Mouse (Mus musculus) MEL (cell line): ENCODE measurements around the gene Paics. TPM values are rescaled to one million over a fixed set of nuclear protein-coding genes. Genes with fewer than 3 reads are reported as not detected.

ENCODE experiments used
- DNase-seq: peaks from one replicate; pipeline ENCODE4 v3.0.0; 2011; ENCODE audit warnings: low read depth, low spot score
- H3K27ac ChIP-seq: 2 replicates; pipeline ENCODE4 v1.5.1; 2012; ENCODE audit warnings: low read depth, mild to moderate bottlenecking, control low read depth, low read length, moderate library complexity; ENCODE audit not compliant: control insufficient read depth
- H3K27me3 ChIP-seq, 2 experiments: fragments of 150-350 bp in 1 of 2; sonication (generic) in 1 of 2; 2 replicates each; pipeline ENCODE4 v1.6.1; 2012; ENCODE audit warnings: low read length in 2 of 2, mild to moderate bottlenecking in 2 of 2, improper control_type of control experiment in 1 of 2, moderate library complexity in 1 of 2; ENCODE audit not compliant: insufficient read depth in 2 of 2, control insufficient read depth in 1 of 2
- H3K36me3 ChIP-seq, 2 experiments: 2 replicates each; pipeline ENCODE4 v1.6.1; 2012 to 2014; ENCODE audit warnings: low read length in 2 of 2, improper control_type of control experiment in 1 of 2, inconsistent platforms in 1 of 2, mild to moderate bottlenecking in 1 of 2; ENCODE audit not compliant: insufficient read depth in 2 of 2, control insufficient read depth in 1 of 2
- H3K4me1 ChIP-seq, 2 experiments: fragments of 150-350 bp in 1 of 2; sonication (generic) in 1 of 2; 2 replicates each; pipeline ENCODE4 v1.6.1; 2012; ENCODE audit warnings: low read length in 2 of 2, improper control_type of control experiment in 1 of 2, mild to moderate bottlenecking in 1 of 2; ENCODE audit not compliant: insufficient read depth in 2 of 2, control insufficient read depth in 1 of 2
- H3K4me3 ChIP-seq, 2 experiments: fragments of 150-350 bp in 1 of 2; sonication (generic) in 1 of 2; 2 replicates each; pipeline ENCODE4 v1.5.1; 2012; ENCODE audit warnings: low read depth in 2 of 2, low read length in 2 of 2, mild to moderate bottlenecking in 2 of 2, moderate library complexity in 2 of 2, control low read depth in 1 of 2, improper control_type of control experiment in 1 of 2; ENCODE audit not compliant: control insufficient read depth in 1 of 2, insufficient read depth in 1 of 2
- H3K79me2 ChIP-seq: 2 replicates; pipeline ENCODE4 v1.6.1; 2012; ENCODE audit warnings: mild to moderate bottlenecking, low read length, moderate library complexity; ENCODE audit not compliant: control insufficient read depth, poor library complexity, insufficient read depth
- H3K9ac ChIP-seq: 2 replicates; pipeline ENCODE4 v1.6.1; 2012; ENCODE audit warnings: low read depth, mild to moderate bottlenecking, control low read depth, low read length, moderate library complexity; ENCODE audit not compliant: control insufficient read depth, poor library complexity, severe bottlenecking
- H3K9me3 ChIP-seq: fragments of 150-350 bp; sonication (generic); replicated peaks from 2 replicates; pipeline ENCODE4 v1.6.1; 2012; ENCODE audit warnings: mild to moderate bottlenecking, low read length, improper control_type of control experiment, moderate library complexity; ENCODE audit not compliant: insufficient read depth
- BHLHE40 ChIP-seq: IDR thresholded peaks from 2 replicates; pipeline ENCODE4 v1.6.1; 2012; ENCODE audit warnings: low read depth, mild to moderate bottlenecking, inconsistent platforms, low read length, improper control_type of control experiment, borderline replicate concordance
- ELF1 ChIP-seq: IDR thresholded peaks from 2 replicates; pipeline ENCODE4 v1.6.1; 2014; ENCODE audit warnings: low read depth, mild to moderate bottlenecking, inconsistent platforms, low read length, improper control_type of control experiment, moderate library complexity
- EP300 ChIP-seq, 2 experiments: IDR thresholded peaks; 2 replicates each; pipeline ENCODE4 v1.6.1; 2011; ENCODE audit warnings: improper control_type of control experiment in 2 of 2, low read length in 2 of 2, low read depth in 1 of 2, mild to moderate bottlenecking in 1 of 2
- ETS1 ChIP-seq: IDR thresholded peaks from 2 replicates; pipeline ENCODE4 v1.6.1; 2012; ENCODE audit warnings: low read depth, mild to moderate bottlenecking, inconsistent platforms, low read length, improper control_type of control experiment, moderate library complexity
- GABPA ChIP-seq: IDR thresholded peaks from 2 replicates; pipeline ENCODE4 v1.6.1; 2012; ENCODE audit warnings: low read depth, mild to moderate bottlenecking, inconsistent platforms, low read length, improper control_type of control experiment, moderate library complexity
- GATA1 ChIP-seq: IDR thresholded peaks from 2 replicates; pipeline ENCODE4 v1.6.1; 2011; ENCODE audit warnings: low read depth, low read length, improper control_type of control experiment
- HCFC1 ChIP-seq: IDR thresholded peaks from 2 replicates; pipeline ENCODE4 v1.6.1; 2012; ENCODE audit warnings: low read depth, mild to moderate bottlenecking, inconsistent platforms, low read length, improper control_type of control experiment, moderate library complexity
- JUND ChIP-seq: IDR thresholded peaks from 2 replicates; pipeline ENCODE4 v1.6.1; 2011; ENCODE audit warnings: low read depth, mild to moderate bottlenecking, improper control_type of control experiment, low read length
- MAX ChIP-seq: IDR thresholded peaks from 2 replicates; pipeline ENCODE4 v1.6.1; 2011; ENCODE audit warnings: low read length, improper control_type of control experiment
- MEF2A ChIP-seq: IDR thresholded peaks from 2 replicates; pipeline ENCODE4 v1.6.1; 2014; ENCODE audit warnings: low read depth, mild to moderate bottlenecking, inconsistent platforms, low read length, improper control_type of control experiment; ENCODE audit not compliant: poor library complexity, insufficient replicate concordance, severe bottlenecking; ENCODE audit errors: extremely low read depth
- MXI1 ChIP-seq: IDR thresholded peaks from 2 replicates; pipeline ENCODE4 v1.6.1; 2011; ENCODE audit warnings: mild to moderate bottlenecking, low read depth, low read length, improper control_type of control experiment
- MYB ChIP-seq: IDR thresholded peaks from 2 replicates; pipeline ENCODE4 v1.6.1; 2011; ENCODE audit warnings: mild to moderate bottlenecking, low read depth, low read length, improper control_type of control experiment
- MYC ChIP-seq: IDR thresholded peaks from 2 replicates; pipeline ENCODE4 v1.6.1; 2011; ENCODE audit warnings: low read depth, mild to moderate bottlenecking, low read length, improper control_type of control experiment, moderate library complexity
- NELFE ChIP-seq: IDR thresholded peaks from 2 replicates; pipeline ENCODE4 v1.6.1; 2011; ENCODE audit warnings: low read depth, low read length, improper control_type of control experiment
- POLR2A ChIP-seq, 2 experiments: IDR thresholded peaks; 2 replicates each; pipeline ENCODE4 v1.6.1; 2011 to 2012; ENCODE audit warnings: low read length in 2 of 2, mild to moderate bottlenecking in 2 of 2, control low read depth in 1 of 2, improper control_type of control experiment in 1 of 2, low read depth in 1 of 2, moderate library complexity in 1 of 2; ENCODE audit not compliant: control insufficient read depth in 1 of 2, insufficient read depth in 1 of 2, poor library complexity in 1 of 2
- POLR2AphosphoS5 ChIP-seq: IDR thresholded peaks from 2 replicates; pipeline ENCODE4 v1.6.1; 2012; ENCODE audit warnings: low read depth, borderline replicate concordance, mild to moderate bottlenecking, inconsistent platforms, low read length, moderate library complexity, mixed read lengths
- RCOR1 ChIP-seq: IDR thresholded peaks from 2 replicates; pipeline ENCODE4 v1.6.1; 2012; ENCODE audit warnings: low read depth, mild to moderate bottlenecking, inconsistent platforms, low read length, improper control_type of control experiment
- SIN3A ChIP-seq: IDR thresholded peaks from 2 replicates; pipeline ENCODE4 v1.6.1; 2012; ENCODE audit warnings: low read length, improper control_type of control experiment, inconsistent platforms
- SMC3 ChIP-seq: IDR thresholded peaks from 2 replicates; pipeline ENCODE4 v1.6.1; 2011; ENCODE audit warnings: low read depth, low read length, improper control_type of control experiment
- TAL1 ChIP-seq: IDR thresholded peaks from 2 replicates; pipeline ENCODE4 v1.6.1; 2012; ENCODE audit warnings: mild to moderate bottlenecking, inconsistent platforms, low read length, moderate library complexity, mixed read lengths
- TBP ChIP-seq: IDR thresholded peaks from 2 replicates; pipeline ENCODE4 v1.8.0; 2011; ENCODE audit warnings: low read depth, low read length, improper control_type of control experiment
- TCF12 ChIP-seq: IDR thresholded peaks from 2 replicates; pipeline ENCODE4 v1.6.1; 2014; ENCODE audit warnings: low read depth, mild to moderate bottlenecking, inconsistent platforms, low read length, improper control_type of control experiment, moderate library complexity
- UBTF ChIP-seq: IDR thresholded peaks from 2 replicates; pipeline ENCODE4 v1.6.1; 2012; ENCODE audit warnings: low read depth, mild to moderate bottlenecking, inconsistent platforms, low read length, improper control_type of control experiment, moderate library complexity, borderline replicate concordance; ENCODE audit not compliant: insufficient read depth
- USF1 ChIP-seq: IDR thresholded peaks from 2 replicates; pipeline ENCODE4 v1.6.1; 2014; ENCODE audit warnings: low read depth, mild to moderate bottlenecking, inconsistent platforms, low read length, improper control_type of control experiment, moderate library complexity
- USF2 ChIP-seq, 2 experiments: IDR thresholded peaks; 2 replicates each; pipeline ENCODE4 v1.6.1; 2011 to 2012; ENCODE audit warnings: improper control_type of control experiment in 2 of 2, low read length in 2 of 2, borderline replicate concordance in 1 of 2, inconsistent platforms in 1 of 2, low read depth in 1 of 2, mild to moderate bottlenecking in 1 of 2; ENCODE audit not compliant: insufficient read depth in 1 of 2
- ZMIZ1 ChIP-seq: IDR thresholded peaks from 2 replicates; pipeline ENCODE4 v1.6.1; 2012; ENCODE audit warnings: low read depth, mild to moderate bottlenecking, inconsistent platforms, low read length, improper control_type of control experiment, moderate library complexity
- ZNF384 ChIP-seq: IDR thresholded peaks from 2 replicates; pipeline ENCODE4 v1.6.1; 2012; ENCODE audit warnings: low read depth, mild to moderate bottlenecking, inconsistent platforms, low read length, improper control_type of control experiment
- polyA plus RNA-seq, 2 experiments: library from polyadenylated mRNA; stranded (reverse) in 1 of 2; unstranded in 1 of 2; fragments of >175 nt in 1 of 2; fragments of >200 nt in 1 of 2; gene quantifications; 2 replicates each; pipeline versions ENCODE4 v1.2.1 to v1.2.4; 2012; ENCODE audit warnings: low replicate concordance in 2 of 2, low read depth in 1 of 2; ENCODE audit not compliant: insufficient read length in 2 of 2, insufficient read depth in 1 of 2, missing spikeins in 1 of 2
- total RNA-seq: library from RNA; depleted of rRNA; stranded (reverse); fragments of 300-350 nt; gene quantifications from 2 replicates; pipeline ENCODE4 v1.2.3, GENCODE M21; 2012

Paics gene
- total and polyA plus RNA-seq, 3 experiments, result 222 to 434 (median 266) TPM

DNA sequence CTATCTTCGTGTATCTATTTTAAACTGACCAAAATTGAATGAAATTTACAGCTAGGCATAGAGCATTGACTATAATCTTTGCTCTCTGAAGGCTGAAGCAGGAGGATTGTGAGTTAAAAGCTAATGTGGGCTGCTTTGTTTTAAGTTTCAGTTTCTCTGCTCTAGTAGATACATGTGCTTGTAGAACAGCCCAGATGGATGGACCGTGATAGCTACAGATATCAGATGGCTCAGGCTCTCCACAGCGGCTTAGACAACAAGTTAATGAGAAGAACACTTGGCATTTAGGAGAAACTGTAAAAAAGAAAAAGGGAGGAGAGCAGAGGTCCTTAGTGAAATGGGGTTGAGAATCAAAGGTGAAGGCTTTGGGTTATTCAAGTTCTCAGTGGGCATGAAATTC, 39.7 kb downstream of the Paics start (continued):
- TF ChIP-seq MXI1 (peak; percentile 68; the same call in 1 of the 2 replicates), ETS1 (peak; percentile 56), MYC (peak; percentile 71; the same call in 1 of the 2 replicates), TCF12 (peak; percentile 71; the same call in 1 of the 2 replicates), USF2 (IDR thresholded peaks at IDR 0.05; ENCODE audit: borderline replicate concordance in 1 of 2, insufficient read depth in 1 of 2, low read depth in 1 of 2, low read length in 2 of 2) (no peak), JUND (no peak), NELFE (no peak), UBTF (no peak), ZNF384 (0 out of 2 replicates have a peak, but pooled peaks have one; percentile 0), ELF1 (no peak), RCOR1 (0 out of 2 replicates have a peak, but pooled peaks have one; percentile 18), USF1 (no peak), POLR2AphosphoS5 (no peak)

- Histone ChIP-seq H3K4me1 (peaks cover 19 to 27% of the 10 kb centered on the region in 2 experiments), H3K36me3 (peaks cover 40 to 55% of the 10 kb centered on the region in 2 experiments), H3K27ac (peak overlapping the region; percentile 86), H3K4me3 (no peak overlapping the region), H3K79me2 (no peaks in the 10 kb centered on the region; the same call in 1 of the 2 replicates), H3K9ac (peak overlapping the region; percentile 18), H3K27me3 (no peaks in the 10 kb centered on the region), H3K9me3 (no peaks in the 10 kb centered on the region)
- TF ChIP-seq USF2 (IDR thresholded peaks at IDR 0.05; ENCODE audit: borderline replicate concordance in 1 of 2, insufficient read depth in 1 of 2, low read depth in 1 of 2, low read length in 2 of 2), result no peak
- TF ChIP-seq HCFC1, result 0 out of 2 replicates have a peak, but pooled peaks have one; percentile 16
- TF ChIP-seq SIN3A, result peak; percentile 66
- TF ChIP-seq MEF2A, result 0 out of 2 replicates have a peak, but pooled peaks have one; percentile 15
- 0 out of 2 replicates have a peak, but pooled peaks have one; percentile 13 for TF ChIP-seq TBP
- no peak for TF ChIP-seq ZNF384
- no peak for TF ChIP-seq USF1
- TF ChIP-seq MYB, result peak; percentile 55; the same call in 1 of the 2 replicates
- TF ChIP-seq BHLHE40, result no peak
- TF ChIP-seq ETS1, result peak; percentile 75
- TF ChIP-seq EP300 (IDR thresholded peaks at IDR 0.05; ENCODE audit: low read depth in 1 of 2, low read length in 2 of 2), result peak; percentile 82 to 87
- TF ChIP-seq TAL1, result peak; percentile 83
- peak; percentile 61; the same call in 1 of the 2 replicates for TF ChIP-seq MAX
- TF ChIP-seq SMC3, result peak; percentile 21; the same call in 1 of the 2 replicates
- TF ChIP-seq ZMIZ1, result no peak
- no peak; the same call in 1 of the 2 replicates for TF ChIP-seq RCOR1
- TF ChIP-seq MYC, result peak; percentile 79
- peak; percentile 88 for TF ChIP-seq GATA1
- no peak for TF ChIP-seq GABPA
- no peak for TF ChIP-seq POLR2AphosphoS5
- no peak for TF ChIP-seq POLR2A (IDR thresholded peaks at IDR 0.05; ENCODE audit: control insufficient read depth in 1 of 2, insufficient read depth in 1 of 2, low read depth in 1 of 2, low read length in 2 of 2, poor library complexity in 1 of 2)
- peak; percentile 53; the same call in 1 of the 2 replicates for TF ChIP-seq ELF1
- TF ChIP-seq JUND, result no peak
- TF ChIP-seq TCF12, result peak; percentile 86
- peak; percentile 80 for DNase-seq
Observed at GRCm38 (mm10) chr5:76993174-76993814, 42.2 kb downstream of the Paics start.
